Mouse (Mus musculus): Measurements from ENCODE around the gene Mrpl55. TPM values are rescaled to one million over a fixed set of nuclear protein-coding genes. Genes with fewer than 3 reads are reported as not detected.

Gene Mrpl55
- total RNA-seq, 2 experiments from 2014 or later: 3.4 to 49.0 TPM

DNA sequence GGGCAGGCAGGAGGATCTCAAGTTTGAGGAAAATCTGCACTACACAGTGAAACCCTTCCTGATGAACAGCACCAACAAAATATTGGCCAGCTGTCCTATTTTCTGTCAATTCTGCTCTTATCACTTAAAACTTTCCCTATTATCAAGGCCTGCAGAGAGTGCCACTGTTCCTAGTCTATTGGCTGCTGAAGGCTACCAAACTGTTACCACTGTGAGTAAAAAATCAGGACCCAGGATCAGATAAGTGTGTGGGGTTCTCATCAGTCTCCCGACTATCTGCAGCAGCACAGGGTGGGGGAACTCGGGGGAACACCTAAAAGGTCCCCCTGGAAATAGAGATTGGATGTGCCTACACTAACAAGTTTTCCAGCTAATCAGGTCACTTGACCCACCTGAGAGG, 22.9 kb downstream of the Mrpl55 start:
- no peak for ATAC-seq (replicated peaks; ENCODE audit: low FRiP score, poor library complexity, severe bottlenecking)

DNA sequence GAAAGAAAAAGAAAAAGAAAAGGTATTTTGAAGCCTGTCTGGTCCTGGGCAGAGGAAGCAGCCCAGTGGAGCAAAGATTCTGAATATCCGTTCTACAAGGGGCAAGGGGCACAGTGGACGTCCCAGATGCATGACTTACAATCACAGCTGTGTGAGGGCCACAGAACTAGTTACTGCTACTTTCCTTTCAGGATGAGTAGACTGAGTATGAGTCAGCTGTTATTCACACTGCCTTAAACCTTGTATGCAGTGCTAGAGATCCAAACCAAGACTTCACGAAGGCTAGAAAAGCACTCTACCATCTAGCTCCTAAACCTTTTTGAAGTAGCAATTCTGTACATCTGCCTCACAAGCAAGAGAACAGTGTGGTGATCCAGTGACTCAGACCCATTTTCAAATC, 24.0 kb downstream of the Mrpl55 start:
- ATAC-seq (replicated peaks; ENCODE audit: low FRiP score, poor library complexity, severe bottlenecking): no peak

DNA sequence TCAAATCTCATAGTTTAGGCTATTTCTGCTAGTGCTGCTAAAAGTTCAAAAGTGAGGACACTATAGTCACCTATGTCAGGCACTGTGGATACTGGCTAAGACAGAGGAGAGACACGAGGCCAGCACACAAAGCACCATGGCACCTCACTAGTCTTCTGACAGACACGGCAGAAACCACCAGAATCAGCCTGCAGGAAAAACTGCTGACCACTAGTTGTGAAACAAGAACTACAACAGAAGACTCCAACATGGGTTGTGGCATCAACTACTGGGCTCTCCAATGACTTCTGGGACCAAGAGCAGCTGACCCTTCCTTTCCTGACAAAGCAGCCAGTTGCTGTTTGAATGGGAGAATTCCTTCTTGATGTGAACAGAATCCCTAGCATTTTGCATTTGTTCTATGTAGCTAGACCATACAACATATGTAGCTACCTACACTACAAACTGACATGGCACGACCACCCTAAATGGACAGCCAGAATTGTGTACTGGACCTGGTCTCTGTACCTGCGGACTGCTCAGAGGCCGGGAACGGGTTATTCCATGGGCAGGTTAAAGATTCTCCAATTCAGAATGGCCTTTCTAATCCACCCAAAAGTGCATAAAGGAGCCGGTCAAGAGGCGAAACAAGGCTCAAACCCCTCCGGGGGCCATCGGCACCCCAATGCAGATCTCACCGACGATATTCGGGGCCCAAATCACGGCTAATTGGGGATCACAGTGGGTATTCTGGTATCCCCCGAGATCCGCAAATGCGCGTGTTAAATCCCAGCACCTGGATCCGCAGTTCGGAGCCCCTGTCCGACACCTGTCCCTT, 24.7 kb downstream of the Mrpl55 start:
- no peak for ATAC-seq (replicated peaks; ENCODE audit: low FRiP score, poor library complexity, severe bottlenecking)

DNA sequence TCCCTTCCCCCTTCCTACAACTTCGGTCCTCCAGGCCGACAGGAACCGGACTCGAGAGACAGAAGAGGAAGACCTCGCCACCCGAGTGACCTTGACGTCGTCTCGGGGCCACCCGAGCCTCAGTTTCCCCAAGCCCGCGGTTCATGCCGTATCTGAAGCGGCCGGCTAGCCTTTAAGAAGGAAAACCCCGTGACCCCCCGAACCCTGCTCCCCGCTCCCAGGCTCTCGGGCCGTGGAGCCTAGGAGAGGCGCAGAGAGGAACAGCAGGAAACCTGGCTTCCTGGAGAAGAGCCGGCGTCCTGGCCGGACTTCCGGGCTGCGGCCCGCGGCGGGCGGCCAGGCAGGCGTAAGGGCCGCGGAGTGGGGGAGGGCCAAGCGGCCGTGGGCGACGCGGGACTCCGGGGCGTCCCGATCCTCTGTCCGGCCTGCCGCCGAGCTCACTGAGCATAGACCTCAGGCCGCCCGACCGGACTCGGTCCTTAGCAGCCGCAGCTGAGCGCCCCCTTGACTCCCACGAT, 25.4 kb downstream of the Mrpl55 start:
- ATAC-seq (replicated peaks; ENCODE audit: low FRiP score, poor library complexity, severe bottlenecking): peak; percentile 22

DNA sequence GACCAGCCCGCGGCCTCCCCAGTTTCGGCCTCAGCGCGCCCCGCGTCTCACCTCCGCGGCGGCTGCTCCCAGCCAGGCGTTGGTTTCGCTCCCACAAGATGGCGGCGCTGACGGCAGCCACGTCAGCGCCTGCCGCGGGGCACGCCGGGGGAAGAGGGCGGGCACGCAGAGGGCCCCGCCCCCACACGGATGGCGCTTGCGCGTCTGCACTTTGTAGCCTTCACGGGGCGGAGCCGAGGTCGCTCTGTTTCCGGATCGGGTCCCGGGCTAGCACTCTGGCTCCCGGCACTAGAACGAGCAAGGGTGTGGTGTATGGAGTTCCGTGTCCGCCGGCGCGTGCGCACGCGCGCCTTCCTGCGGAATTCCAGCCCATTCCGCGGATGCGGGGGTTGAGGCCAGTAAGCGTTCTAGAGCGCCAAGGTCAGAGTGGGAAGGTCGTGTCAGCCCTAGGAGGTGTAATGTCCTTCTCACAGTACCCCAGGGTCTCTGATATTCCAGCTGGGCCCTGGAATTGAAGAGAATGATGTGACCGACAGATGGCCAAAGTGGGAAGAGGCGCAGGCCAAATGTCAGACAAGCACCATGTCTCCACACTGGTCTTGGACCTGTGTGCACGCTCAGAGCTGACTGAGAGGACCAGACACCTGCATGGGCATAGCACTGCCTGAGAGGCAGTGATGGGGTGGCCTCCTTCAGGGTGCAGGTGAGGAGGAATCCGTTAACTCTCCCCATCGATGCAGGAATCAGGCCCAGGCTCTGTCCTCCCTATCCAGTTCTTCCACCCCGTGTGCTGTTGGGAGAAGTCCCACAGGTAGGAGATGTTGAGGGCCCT, 26.1 kb downstream of the Mrpl55 start, which contains the start of gene Arf1:
Gene Arf1, minus strand, starts transcription at position 149 of the 832 bp plus-strand sequence.
- ATAC-seq (replicated peaks; ENCODE audit: low FRiP score, poor library complexity, severe bottlenecking): peak; percentile 91

DNA sequence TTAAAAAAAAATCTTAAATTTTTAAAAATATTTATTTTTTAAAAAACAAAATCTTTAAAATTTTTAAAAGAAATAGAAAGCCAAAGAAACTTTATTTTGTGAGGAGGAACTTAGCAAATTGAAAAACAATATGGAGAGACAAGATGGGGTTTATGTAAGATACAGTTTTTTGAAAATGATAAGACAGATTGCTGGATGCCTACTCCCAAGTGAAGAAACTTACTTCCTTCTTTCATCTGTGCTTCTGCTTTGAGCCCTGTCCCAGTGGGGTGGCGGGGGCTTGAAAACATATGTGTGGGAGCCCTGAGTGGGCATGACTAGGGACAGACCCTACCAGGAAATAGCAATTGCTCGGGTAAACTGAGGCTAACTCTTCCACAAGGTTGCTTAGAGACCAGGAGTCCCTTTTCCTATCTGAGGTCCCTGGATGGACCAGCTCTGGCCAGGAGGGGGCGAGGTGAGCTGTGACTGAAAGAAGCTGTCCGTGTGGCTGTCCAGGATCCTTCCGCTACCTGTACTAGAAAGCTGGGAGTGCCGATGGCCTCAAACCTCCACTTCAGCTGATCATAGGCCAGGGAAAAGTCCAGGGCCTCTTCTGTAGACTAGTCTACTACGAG, 28.0 kb downstream of the Mrpl55 start:
- peak; percentile 58; the same call in 1 of the 2 replicates for ATAC-seq (replicated peaks; ENCODE audit: low FRiP score, poor library complexity, severe bottlenecking)

DNA sequence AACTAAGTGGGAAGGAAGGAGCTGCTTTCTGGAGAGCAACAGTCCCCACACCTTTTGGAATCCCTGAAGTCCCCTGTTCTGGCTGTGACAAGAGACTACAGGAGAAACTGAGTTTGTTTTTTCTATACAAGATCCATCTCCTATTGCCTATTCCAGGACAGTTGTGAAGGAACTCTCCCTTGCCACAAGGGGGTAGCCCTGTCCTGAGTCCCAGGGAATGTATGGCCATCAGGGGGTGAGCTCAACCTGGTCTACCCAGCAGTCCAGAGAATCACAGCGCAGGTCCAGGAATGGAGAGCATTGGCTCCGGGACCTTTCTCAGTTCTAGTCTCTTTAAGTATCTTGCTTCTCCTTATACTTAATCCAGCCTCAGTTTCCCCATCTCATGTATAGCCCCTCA, 30.5 kb downstream of the Mrpl55 start:
- ATAC-seq (replicated peaks; ENCODE audit: low FRiP score, poor library complexity, severe bottlenecking): no peak

DNA sequence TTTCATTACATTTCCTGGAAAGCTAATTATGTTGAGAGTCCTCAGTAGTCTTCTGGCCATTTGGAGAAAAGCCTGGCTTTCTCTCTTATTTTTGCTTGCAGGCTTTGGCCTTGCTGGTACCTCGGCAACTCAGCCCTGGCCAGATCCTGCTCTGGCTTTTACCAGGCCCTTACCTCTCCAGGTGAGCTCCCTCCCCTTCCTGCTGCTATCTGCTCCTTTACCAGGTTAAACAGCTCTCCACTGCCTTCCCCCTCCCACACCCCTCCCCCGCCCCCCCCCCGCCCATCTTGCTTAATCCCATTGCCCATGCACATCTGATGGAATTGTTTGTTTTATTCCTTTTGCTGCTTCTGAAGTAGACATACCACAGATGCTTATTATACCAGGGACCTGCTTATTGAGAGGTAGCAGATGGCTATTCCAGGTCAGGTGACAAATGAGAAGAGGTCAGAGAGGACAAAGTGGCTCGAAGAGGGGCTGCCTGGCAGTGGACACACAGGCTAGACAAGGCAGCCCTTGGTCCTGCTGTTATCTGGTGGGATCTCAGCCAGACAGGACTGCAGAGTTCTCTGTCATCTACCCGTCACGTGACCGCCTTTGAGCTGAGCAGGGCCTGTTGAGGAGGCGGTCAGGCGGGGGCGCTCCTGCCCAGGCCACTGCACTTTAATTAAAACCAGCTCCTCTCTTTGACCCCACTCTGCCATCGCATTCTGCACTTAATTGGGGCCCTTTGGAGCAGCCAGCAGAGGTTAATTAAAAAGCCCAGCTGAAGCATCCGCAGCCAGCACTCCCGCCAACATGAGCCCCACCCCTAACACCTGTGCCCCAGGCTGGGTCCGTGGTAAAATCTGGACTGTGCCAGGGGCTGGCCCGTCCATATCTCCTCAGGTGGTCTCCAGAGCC, 36.5 kb downstream of the Mrpl55 start:
- ATAC-seq (replicated peaks; ENCODE audit: low FRiP score, poor library complexity, severe bottlenecking): peak; percentile 75

DNA sequence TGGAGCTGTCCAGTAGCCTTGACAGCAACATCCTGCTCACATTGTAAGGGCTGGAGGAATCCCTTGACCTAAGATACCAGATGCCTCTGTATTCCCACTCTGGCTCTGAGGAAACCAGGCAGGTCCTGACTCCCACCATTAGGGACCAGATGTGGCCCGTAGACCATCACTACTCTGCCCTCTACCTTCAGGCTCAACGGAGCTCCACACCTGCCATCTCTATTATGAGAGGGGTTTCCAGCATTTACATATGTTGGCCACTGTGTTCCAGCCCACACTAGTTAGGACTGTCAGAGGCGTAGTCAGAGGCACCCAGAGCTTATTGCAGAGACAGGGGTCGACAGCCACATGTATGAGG, 37.1 kb downstream of the Mrpl55 start:
- ATAC-seq (replicated peaks; ENCODE audit: low FRiP score, poor library complexity, severe bottlenecking): no peak

DNA sequence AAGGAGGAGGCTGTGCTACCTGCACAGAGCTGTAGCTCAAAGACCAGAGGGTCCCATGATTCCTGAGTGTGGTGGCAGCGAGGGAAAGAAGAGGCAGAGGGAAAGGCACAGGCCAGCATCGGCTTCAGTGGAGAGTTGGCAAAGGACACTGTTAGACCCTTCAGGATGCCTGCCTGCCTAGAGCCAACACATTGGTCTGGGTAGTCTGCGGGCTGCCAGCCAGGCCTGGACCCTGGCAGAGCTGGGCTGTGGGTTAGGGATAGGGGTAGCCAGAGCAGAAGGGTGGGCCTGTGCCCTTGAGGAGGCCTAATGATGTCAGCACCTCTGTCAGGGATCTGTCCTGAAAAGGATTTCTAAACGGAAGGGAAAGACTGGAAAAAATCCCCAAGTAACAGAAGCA, 37.5 kb downstream of the Mrpl55 start:
- no peak for ATAC-seq (replicated peaks; ENCODE audit: low FRiP score, poor library complexity, severe bottlenecking)

DNA sequence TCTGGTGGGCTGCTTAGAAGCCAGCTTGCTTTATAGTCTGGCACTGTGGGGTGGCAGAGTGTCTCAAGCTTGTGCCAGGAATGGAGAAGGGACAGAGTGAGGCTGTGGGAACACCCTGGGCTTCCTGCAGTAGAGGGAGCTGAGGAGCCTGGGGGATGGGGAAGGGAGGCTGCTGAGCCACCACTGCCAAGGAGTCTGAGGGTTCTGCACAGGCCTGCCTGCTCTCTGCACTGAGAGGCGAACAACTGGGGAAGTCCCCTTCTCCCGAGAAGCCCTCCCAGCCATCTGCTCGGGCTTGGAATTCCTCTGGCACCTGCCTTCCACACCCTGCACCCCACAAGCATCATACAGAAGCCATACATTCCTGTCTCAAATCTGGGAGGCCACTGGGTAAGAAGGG, 39.6 kb downstream of the Mrpl55 start:
- ATAC-seq (replicated peaks; ENCODE audit: low FRiP score, poor library complexity, severe bottlenecking): no peak

DNA sequence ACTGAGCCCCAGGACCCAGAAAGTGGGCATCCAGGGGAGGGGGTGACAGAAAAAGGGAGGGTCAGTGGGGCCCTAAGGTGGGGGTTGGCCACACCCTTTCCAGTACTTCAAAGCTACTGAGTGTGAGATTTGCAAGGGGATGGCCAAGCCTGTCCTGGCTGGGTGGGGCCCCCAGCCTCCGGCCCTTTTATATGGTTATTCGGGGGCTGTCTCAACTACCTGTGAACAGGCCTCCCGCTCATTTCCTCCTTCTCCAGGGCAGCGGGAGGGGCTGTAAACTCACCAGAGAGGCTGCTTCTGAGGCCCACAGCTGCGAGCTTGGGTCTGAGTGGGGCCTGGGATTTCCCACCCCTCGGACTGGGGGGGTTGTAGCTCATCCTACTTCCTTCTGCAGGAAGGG, 41.6 kb downstream of the Mrpl55 start:
- no peak for ATAC-seq (replicated peaks; ENCODE audit: low FRiP score, poor library complexity, severe bottlenecking)

DNA sequence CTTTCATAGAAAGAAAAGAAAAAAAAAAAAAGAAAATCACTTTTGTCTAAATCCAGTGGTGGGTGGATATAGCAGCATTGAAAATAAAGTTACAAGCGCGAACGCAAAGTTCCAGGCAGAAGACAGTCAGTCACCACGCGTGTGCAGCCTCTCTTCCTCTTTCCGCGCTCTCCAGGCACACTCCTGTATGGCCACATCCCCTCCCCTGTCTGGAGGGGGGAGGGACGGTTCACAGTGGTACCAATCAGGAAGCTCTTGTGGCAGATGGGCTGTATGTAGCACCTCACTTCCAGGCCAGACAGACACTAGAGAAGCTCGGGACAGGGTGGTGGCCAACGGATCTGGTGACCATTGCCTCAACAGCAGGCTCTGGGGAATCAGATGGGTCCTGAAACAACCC, 45.8 kb downstream of the Mrpl55 start:
- ATAC-seq (replicated peaks; ENCODE audit: low FRiP score, poor library complexity, severe bottlenecking): no peak

Other genes with a start within 250 kb of the Mrpl55 start
- gene Hist3h2a, start 247.8 kb upstream of the Mrpl55 start, total RNA-seq (2015; ENCODE audit: low replicate concordance): 186 and 192 TPM in 2 replicates
- 1,299 and 1,489 TPM in 2 replicates for gene Hist3h2a, start 247.8 kb upstream of the Mrpl55 start, total RNA-seq (2017; ENCODE audit: low replicate concordance)
- 0.36 and 0.84 TPM in 2 replicates for gene Trim17, start 247.8 kb upstream of the Mrpl55 start, total RNA-seq (2015; ENCODE audit: low replicate concordance)
- 1.2 TPM in 2 replicates for gene Trim17, start 247.8 kb upstream of the Mrpl55 start, total RNA-seq (2017; ENCODE audit: low replicate concordance)
- 10.1 and 18.0 TPM in 2 replicates for gene Trim11, start 224.4 kb upstream of the Mrpl55 start, total RNA-seq (2015; ENCODE audit: low replicate concordance)
- gene Trim11, start 224.4 kb upstream of the Mrpl55 start, total RNA-seq (2017; ENCODE audit: low replicate concordance): 11.3 and 15.2 TPM in 2 replicates
- under 0.01 and 0.42 TPM in 2 replicates for gene Obscn, start 66.1 kb upstream of the Mrpl55 start, total RNA-seq (2015; ENCODE audit: low replicate concordance)
- gene Obscn, start 66.1 kb upstream of the Mrpl55 start, total RNA-seq (2017; ENCODE audit: low replicate concordance): 0.90 and 2.3 TPM in 2 replicates
- gene Iba57, start 38.7 kb upstream of the Mrpl55 start, total RNA-seq (2015; ENCODE audit: low replicate concordance): 17.2 and 33.9 TPM in 2 replicates
- gene Iba57, start 38.7 kb upstream of the Mrpl55 start, total RNA-seq (2017; ENCODE audit: low replicate concordance): 35.6 and 54.2 TPM in 2 replicates
- gene Gjc2, start 19.3 kb upstream of the Mrpl55 start, total RNA-seq (2015; ENCODE audit: low replicate concordance): not detected in 2 replicates
- gene Gjc2, start 19.3 kb upstream of the Mrpl55 start, total RNA-seq (2017; ENCODE audit: low replicate concordance): not detected in 2 replicates
- gene Guk1, start 10.3 kb upstream of the Mrpl55 start, total RNA-seq (2015; ENCODE audit: low replicate concordance): 20.5 and 24.3 TPM in 2 replicates
- 14.2 and 30.1 TPM in 2 replicates for gene Guk1, start 10.3 kb upstream of the Mrpl55 start, total RNA-seq (2017; ENCODE audit: low replicate concordance)
- gene 2310033P09Rik, start 5.8 kb downstream of the Mrpl55 start, total RNA-seq (2015; ENCODE audit: low replicate concordance): 12.6 and 13.4 TPM in 2 replicates
- 17.5 and 20.0 TPM in 2 replicates for gene 2310033P09Rik, start 5.8 kb downstream of the Mrpl55 start, total RNA-seq (2017; ENCODE audit: low replicate concordance)
- gene Arf1, start 25.8 kb downstream of the Mrpl55 start, total RNA-seq (2015; ENCODE audit: low replicate concordance): 118 and 138 TPM in 2 replicates
- 107 and 109 TPM in 2 replicates for gene Arf1, start 25.8 kb downstream of the Mrpl55 start, total RNA-seq (2017; ENCODE audit: low replicate concordance)
- gene Wnt3a, start 88.3 kb downstream of the Mrpl55 start, total RNA-seq (2015; ENCODE audit: low replicate concordance): not detected in 2 replicates
- gene Wnt3a, start 88.3 kb downstream of the Mrpl55 start, total RNA-seq (2017; ENCODE audit: low replicate concordance): not detected in 2 replicates
- gene Wnt9a, start 104.4 kb downstream of the Mrpl55 start, total RNA-seq (2015; ENCODE audit: low replicate concordance): not detected in 2 replicates
- not detected in 2 replicates for gene Wnt9a, start 104.4 kb downstream of the Mrpl55 start, total RNA-seq (2017; ENCODE audit: low replicate concordance)
- not detected in 2 replicates for gene Prss38, start 173.2 kb downstream of the Mrpl55 start, total RNA-seq (2015; ENCODE audit: low replicate concordance)
- not detected in 2 replicates for gene Prss38, start 173.2 kb downstream of the Mrpl55 start, total RNA-seq (2017; ENCODE audit: low replicate concordance)
- 2.5 and 3.4 TPM in 2 replicates for gene Jmjd4, start 247.6 kb downstream of the Mrpl55 start, total RNA-seq (2015; ENCODE audit: low replicate concordance)
- gene Jmjd4, start 247.6 kb downstream of the Mrpl55 start, total RNA-seq (2017; ENCODE audit: low replicate concordance): 2.3 and 3.2 TPM in 2 replicates
- gene Snap47, start 248.7 kb downstream of the Mrpl55 start, total RNA-seq (2015; ENCODE audit: low replicate concordance): not detected in 2 replicates
- 0.13 and 6.4 TPM in 2 replicates for gene Snap47, start 248.7 kb downstream of the Mrpl55 start, total RNA-seq (2017; ENCODE audit: low replicate concordance)